Mouse (Mus musculus): ENCODE results near the gene B3galnt1. TPM values are rescaled to one million over a fixed set of nuclear protein-coding genes. Genes with fewer than 3 reads are reported as not detected.

Gene B3galnt1
- polyA plus RNA-seq, 1 experiment from 2014 or later = 88.1 TPM

DNA sequence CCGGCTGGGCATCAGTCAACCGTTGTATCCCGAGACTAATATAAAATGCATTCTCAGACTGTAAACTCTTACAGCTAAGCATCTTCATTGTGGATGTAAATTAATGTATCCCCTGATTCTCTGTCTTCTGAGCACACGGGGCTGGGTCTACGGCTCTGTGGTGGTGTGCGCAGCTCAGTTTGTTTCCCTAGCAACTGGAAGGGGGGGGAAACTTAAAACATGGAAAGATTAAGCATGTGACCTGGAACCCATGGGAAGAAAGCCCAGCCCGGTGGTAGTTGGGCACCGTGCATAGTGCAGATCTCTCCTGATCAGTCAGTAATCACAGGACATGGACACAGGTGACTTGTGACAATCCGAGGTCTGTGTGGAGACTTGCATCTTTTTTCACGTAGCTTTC is 63.3 kb downstream of the B3galnt1 start:
- DNase-seq (ENCODE audit: low spot score) (peak; percentile 52), ATAC-seq (peak; percentile 40; the same call in 1 of the 2 replicates)
- peaks cover 36% of the 10 kb centered on the region for H3K4me1 ChIP-seq (ENCODE audit: control insufficient read depth, insufficient read depth, low read length)
- H3K27me3 ChIP-seq (replicated peaks; ENCODE audit: control insufficient read depth, insufficient read depth, low read length) = no peaks in the 10 kb centered on the region
- H3K4me3 ChIP-seq (ENCODE audit: low read depth, low read length) = no peak overlapping the region
- 50% methylated on average over 10 of the region's 10 CpGs for WGBS
- H3K27ac ChIP-seq (ENCODE audit: low read depth, low read length) = peak overlapping the region; percentile 54; the same call in 1 of the 2 replicates
- H3K9ac ChIP-seq (ENCODE audit: low read length) = no peak overlapping the region
- no peaks in the 10 kb centered on the region for H3K9me3 ChIP-seq (replicated peaks; ENCODE audit: control insufficient read depth, low read length)
- H3K4me2 ChIP-seq (ENCODE audit: low read length) = no peak overlapping the region
- no peaks in the 10 kb centered on the region for H3K36me3 ChIP-seq (ENCODE audit: control insufficient read depth, insufficient read depth, low read length)

GRCm38 (mm10) chr3:69532687-69533086 is 66.1 kb downstream of the B3galnt1 start:
- Histone ChIP-seq H3K4me1 (ENCODE audit: control insufficient read depth, insufficient read depth, low read length) (peaks cover 26% of the 10 kb centered on the region), H3K27me3 (replicated peaks; ENCODE audit: control insufficient read depth, insufficient read depth, low read length) (no peaks in the 10 kb centered on the region)
- ATAC-seq = no peak

GRCm38 (mm10) chr3:69531511-69531910 is 67.2 kb downstream of the B3galnt1 start:
- no peaks in the 10 kb centered on the region for H3K36me3 ChIP-seq (ENCODE audit: control insufficient read depth, insufficient read depth, low read length)
- no peaks in the 10 kb centered on the region for H3K27me3 ChIP-seq (replicated peaks; ENCODE audit: control insufficient read depth, insufficient read depth, low read length)
- no peak overlapping the region for H3K4me2 ChIP-seq (ENCODE audit: low read length)
- H3K27ac ChIP-seq (ENCODE audit: low read depth, low read length) = 0 out of 2 replicates have a peak overlapping the region, but pooled peaks have one; percentile 3
- 32% methylated on average over 9 of the region's 9 CpGs for WGBS
- H3K9ac ChIP-seq (ENCODE audit: low read length) = no peak overlapping the region
- no peak overlapping the region for H3K4me3 ChIP-seq (ENCODE audit: low read depth, low read length)
- H3K4me1 ChIP-seq (ENCODE audit: control insufficient read depth, insufficient read depth, low read length) = peaks cover 16% of the 10 kb centered on the region
- DNase-seq (ENCODE audit: low spot score) (peak; percentile 66), ATAC-seq (no peak)
- no peaks in the 10 kb centered on the region for H3K9me3 ChIP-seq (replicated peaks; ENCODE audit: control insufficient read depth, low read length)

More at GRCm38 (mm10) chr3:69532687-69533086, 66.1 kb downstream of the B3galnt1 start:
- H3K9me3 ChIP-seq (replicated peaks; ENCODE audit: control insufficient read depth, low read length) = no peaks in the 10 kb centered on the region
- H3K36me3 ChIP-seq (ENCODE audit: control insufficient read depth, insufficient read depth, low read length) = no peaks in the 10 kb centered on the region
- no peak overlapping the region for H3K27ac ChIP-seq (ENCODE audit: low read depth, low read length)
- no peak for DNase-seq (ENCODE audit: low spot score)
- WGBS = 75% methylated on average over 4 of the region's 4 CpGs
- H3K4me2 ChIP-seq (ENCODE audit: low read length) = no peak overlapping the region
- H3K9ac ChIP-seq (ENCODE audit: low read length) = no peak overlapping the region
- no peak overlapping the region for H3K4me3 ChIP-seq (ENCODE audit: low read depth, low read length)

- ATAC-seq (no peak), DNase-seq (ENCODE audit: low spot score) (no peak)
- 85% methylated on average over 7 of the region's 7 CpGs for WGBS
- peaks cover 4% of the 10 kb centered on the region; the same call in 1 of the 2 replicates for H3K4me1 ChIP-seq (ENCODE audit: control insufficient read depth, insufficient read depth, low read length)
- no peaks in the 10 kb centered on the region for H3K36me3 ChIP-seq (ENCODE audit: control insufficient read depth, insufficient read depth, low read length)
- no peak overlapping the region for H3K4me3 ChIP-seq (ENCODE audit: low read depth, low read length)
- H3K27ac ChIP-seq (ENCODE audit: low read depth, low read length) = no peak overlapping the region
- H3K4me2 ChIP-seq (ENCODE audit: low read length) = no peak overlapping the region
- H3K9ac ChIP-seq (ENCODE audit: low read length) = no peak overlapping the region
- H3K9me3 ChIP-seq (replicated peaks; ENCODE audit: control insufficient read depth, low read length) = no peaks in the 10 kb centered on the region
- H3K27me3 ChIP-seq (replicated peaks; ENCODE audit: control insufficient read depth, insufficient read depth, low read length) = no peaks in the 10 kb centered on the region
These were observed 69.2 kb downstream of the B3galnt1 start for GRCm38 (mm10) chr3:69529576-69529975.

- no peak overlapping the region for H3K4me2 ChIP-seq (ENCODE audit: low read length)
- ATAC-seq = no peak
- H3K36me3 ChIP-seq (ENCODE audit: control insufficient read depth, insufficient read depth, low read length) = no peaks in the 10 kb centered on the region
- H3K27me3 ChIP-seq (replicated peaks; ENCODE audit: control insufficient read depth, insufficient read depth, low read length) = no peaks in the 10 kb centered on the region
- DNase-seq (ENCODE audit: low spot score) = no peak
- peaks cover 4% of the 10 kb centered on the region; the same call in 1 of the 2 replicates for H3K4me1 ChIP-seq (ENCODE audit: control insufficient read depth, insufficient read depth, low read length)
- H3K4me3 ChIP-seq (ENCODE audit: low read depth, low read length) = no peak overlapping the region
- H3K27ac ChIP-seq (ENCODE audit: low read depth, low read length) = no peak overlapping the region
- H3K9ac ChIP-seq (ENCODE audit: low read length) = no peak overlapping the region
- no peaks in the 10 kb centered on the region for H3K9me3 ChIP-seq (replicated peaks; ENCODE audit: control insufficient read depth, low read length)
- WGBS = 100% methylated on average over 1 of the region's 1 CpGs
These were observed 71.4 kb downstream of the B3galnt1 start for GRCm38 (mm10) chr3:69527384-69527783.

DNA sequence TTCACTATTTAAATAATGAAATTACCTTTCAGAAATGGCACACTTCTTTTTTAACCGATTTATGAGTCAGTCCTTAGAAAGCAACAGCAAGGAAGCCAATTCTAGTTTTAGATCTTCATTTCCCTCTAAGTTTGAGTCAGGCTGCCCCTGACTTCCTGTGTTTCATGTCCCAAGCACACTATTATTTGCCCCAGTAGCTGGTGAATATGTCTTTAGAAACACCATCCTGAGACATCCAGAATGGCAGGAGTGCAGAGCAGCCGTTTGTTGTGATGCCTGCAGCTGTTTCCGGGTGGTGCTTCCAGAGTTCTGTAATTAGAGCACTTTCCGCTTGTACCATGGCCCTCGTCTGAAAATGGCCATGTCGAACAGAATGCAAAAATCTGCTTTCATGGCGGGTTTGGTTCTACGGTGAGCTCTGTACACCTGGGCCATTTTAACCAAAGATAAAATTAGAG is 73.7 kb downstream of the B3galnt1 start:
- Histone ChIP-seq H3K27ac (ENCODE audit: low read depth, low read length) (no peak overlapping the region), H3K9ac (ENCODE audit: low read length) (no peak overlapping the region), H3K36me3 (ENCODE audit: control insufficient read depth, insufficient read depth, low read length) (no peaks in the 10 kb centered on the region), H3K4me3 (ENCODE audit: low read depth, low read length) (no peak overlapping the region), H3K4me2 (ENCODE audit: low read length) (no peak overlapping the region), H3K9me3 (replicated peaks; ENCODE audit: control insufficient read depth, low read length) (no peaks in the 10 kb centered on the region), H3K27me3 (replicated peaks; ENCODE audit: control insufficient read depth, insufficient read depth, low read length) (no peaks in the 10 kb centered on the region), H3K4me1 (ENCODE audit: control insufficient read depth, insufficient read depth, low read length) (peaks cover 5% of the 10 kb centered on the region)
- DNase-seq (ENCODE audit: low spot score) (no peak), ATAC-seq (no peak)
- 69% methylated on average over 8 of the region's 8 CpGs for WGBS

DNA sequence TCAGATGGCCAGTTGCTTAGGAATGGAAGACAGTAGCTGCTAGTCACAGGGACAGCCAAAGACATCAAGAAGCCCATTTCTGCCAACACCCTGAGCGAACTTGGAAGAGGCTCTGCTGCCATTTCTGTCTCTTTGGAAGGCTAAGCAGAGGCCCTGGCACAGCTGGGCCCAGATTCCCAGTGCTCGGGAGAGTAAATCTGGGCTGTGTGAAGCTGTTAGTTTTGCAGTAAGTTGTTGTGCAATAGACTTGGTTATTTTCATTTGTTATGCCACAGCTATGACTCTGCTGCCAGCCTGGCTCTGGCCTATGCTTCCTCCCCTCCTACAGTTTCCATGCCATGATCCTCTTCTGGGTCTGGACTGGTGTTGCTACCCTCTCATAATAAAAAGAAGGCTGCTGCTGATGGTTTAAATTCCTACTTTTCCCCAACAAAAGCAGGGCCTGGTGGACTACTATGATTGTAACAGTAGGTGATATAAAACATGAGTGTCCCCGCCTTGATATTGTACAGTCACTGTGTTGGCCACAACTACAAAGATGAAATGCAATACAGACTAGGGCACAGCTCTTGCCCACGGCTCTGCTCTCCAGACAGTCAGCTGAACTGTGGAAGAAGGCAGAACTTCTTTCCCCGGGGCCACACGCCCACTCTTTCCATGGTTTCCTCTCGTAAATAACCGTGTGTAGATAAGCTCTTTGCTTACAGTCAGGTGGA is 74.2 kb downstream of the B3galnt1 start:
- Histone ChIP-seq H3K9ac (ENCODE audit: low read length) (no peak overlapping the region), H3K9me3 (replicated peaks; ENCODE audit: control insufficient read depth, low read length) (no peaks in the 10 kb centered on the region), H3K4me2 (ENCODE audit: low read length) (no peak overlapping the region), H3K4me3 (ENCODE audit: low read depth, low read length) (no peak overlapping the region), H3K36me3 (ENCODE audit: control insufficient read depth, insufficient read depth, low read length) (no peaks in the 10 kb centered on the region), H3K4me1 (ENCODE audit: control insufficient read depth, insufficient read depth, low read length) (peaks cover 10% of the 10 kb centered on the region), H3K27ac (ENCODE audit: low read depth, low read length) (no peak overlapping the region), H3K27me3 (replicated peaks; ENCODE audit: control insufficient read depth, insufficient read depth, low read length) (no peaks in the 10 kb centered on the region)
- ATAC-seq = no peak
- 87% methylated on average over 8 of the region's 8 CpGs for WGBS
- DNase-seq (ENCODE audit: low spot score) = no peak

Other genes with a start within 250 kb of the B3galnt1 start
- 132 and 136 TPM in 2 replicates for gene Nmd3, start 123.0 kb upstream of the B3galnt1 start, polyA plus RNA-seq (2014; fragmentation: Nextera tagmentation; extraction: Ambion mirVana)